In the genomic region with DNA sequence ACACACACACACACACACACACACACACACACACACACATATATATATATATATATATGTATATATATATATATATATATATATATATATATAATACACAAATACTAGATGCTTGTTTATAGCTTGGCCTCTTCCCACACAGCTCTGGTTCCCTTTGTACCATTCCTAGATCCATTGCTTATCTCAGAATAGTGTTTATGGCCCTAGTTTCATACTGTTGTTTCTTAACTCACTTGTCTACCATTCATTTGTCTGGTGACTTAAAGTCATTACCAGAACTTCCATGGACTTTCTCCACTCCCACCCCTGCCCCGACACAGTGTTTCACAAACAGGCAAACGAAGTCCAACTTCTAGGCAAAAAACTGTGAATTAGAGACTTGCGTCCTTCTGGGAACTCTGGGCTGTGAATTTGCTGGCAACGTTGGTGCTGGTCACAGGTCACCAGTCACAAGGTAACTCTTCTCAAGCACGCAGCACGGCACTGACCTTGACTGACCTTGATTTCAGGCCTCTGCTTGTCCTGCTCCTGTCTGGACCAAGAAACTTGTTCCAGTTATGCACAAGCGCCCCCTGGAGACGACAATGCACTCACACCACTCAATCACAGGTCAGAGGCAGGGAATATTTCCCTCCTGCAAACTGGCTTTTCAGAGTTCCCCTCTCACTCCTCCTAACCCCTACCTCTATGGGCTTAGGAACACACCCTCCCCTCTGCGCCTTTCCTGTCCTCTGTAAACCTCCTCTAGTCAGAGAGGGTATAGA, we compare ENCODE assay signal across 9 mouse cellular contexts. TPM values are rescaled to one million over a fixed set of nuclear protein-coding genes. Genes with fewer than 3 reads are reported as not detected.
DNase-seq lines count a peak whose midpoint lies in the region; ATAC-seq and TF ChIP-seq lines count a peak whose summit lies in the region.
"Had no signal": no experiment of that assay in that cellular context is flagged by ENCODE, and none has a peak within 500 bp of the region (broad histone marks: within the 10 kb centered on the region; RNA-seq: fewer than 3 reads in every experiment).

No protein-coding gene starts in this region.

- peak; percentile 89 for DNase-seq in ZHBTc4 (ENCODE audit: low read depth, low spot score)
- DNase-seq in cerebellum, postnatal 10 days, result peak; percentile 89 to 91
- DNase-seq in gastrocnemius, adult 2 months, result peak; percentile 71
- DNase-seq in hindbrain, postnatal 0 days (ENCODE audit: low spot score), result peak; percentile 69
- DNase-seq in layer of hippocampus, postnatal 36 days, result peak; percentile 44 to 59
- peak; percentile 53 to 70 for DNase-seq in right cerebral cortex, postnatal 10 days (ENCODE audit: low spot score in 2 of 2)

- H3K9ac ChIP-seq in hindbrain, postnatal 0 days (replicated peaks; ENCODE audit: low read length), result no peak overlapping the region

- H3K36me3 ChIP-seq in hindbrain, postnatal 0 days (ENCODE audit: insufficient read depth, low read length), result no peaks in the 10 kb centered on the region

- ATAC-seq in hindbrain, postnatal 0 days, result peak; percentile 67
- ATAC-seq in megakaryocyte, adult 5-6 weeks (ENCODE audit: poor library complexity, severe bottlenecking), result peak; percentile 94
- no peak for ATAC-seq in inflammation-experienced regulatory T-cells, adult 6 months

- H3K9me3 ChIP-seq in hindbrain, postnatal 0 days (ENCODE audit: low read length), result no peaks in the 10 kb centered on the region

- WGBS in hindbrain, postnatal 0 days, result 35% methylated on average over 9 of the region's 9 CpGs

- TF ChIP-seq CTCF in gastrocnemius, adult 2 months (IDR thresholded peaks at IDR 0.05), result peak; percentile 70
- TF ChIP-seq CTCF in hindbrain, postnatal 0 days (IDR thresholded peaks at IDR 0.05; ENCODE audit: low read depth), result peak; percentile 79

- H3K27me3 ChIP-seq in hindbrain, postnatal 0 days (ENCODE audit: insufficient read depth, low read length), result no peaks in the 10 kb centered on the region

- peak overlapping the region; percentile 31; the same call in 1 of the 2 replicates for H3K27ac ChIP-seq in gastrocnemius, adult 2 months
- H3K27ac ChIP-seq in hindbrain, postnatal 0 days, result no peak overlapping the region
- H3K27ac ChIP-seq: macrophage had no signal

- H3K4me3 ChIP-seq in gastrocnemius, adult 2 months, result no peak overlapping the region
- no peak overlapping the region for H3K4me3 ChIP-seq in hindbrain, postnatal 0 days (ENCODE audit: low read length)

- intact Hi-C loops in gastrocnemius, adult 2 months (cut with DNase I), result loop anchor here (1.0 kb wide), 1 partner anchor 69 kb away; no protein-coding TSS in a partner anchor

- no peak overlapping the region for H3K4me2 ChIP-seq in hindbrain, postnatal 0 days (ENCODE audit: low read depth, low read length)

- no peaks in the 10 kb centered on the region for H3K4me1 ChIP-seq in hindbrain, postnatal 0 days (ENCODE audit: insufficient read depth, low read length)

RNA-seq across cellular contexts. Expression of a gene that starts 3.1 kb away (rescaled TPM):
- total RNA-seq in gastrocnemius, adult 2 months (2021), result not detected
- total RNA-seq in hindbrain, postnatal 0 days (2014; rRNA removed), result 0.36 TPM in 1 of 2 replicates, not detected in the other
- polyA plus RNA-seq in hindbrain, postnatal 0 days (2015; fragmentation: Nextera tagmentation; extraction: Ambion mirVana), result 0.11 TPM in 1 of 2 replicates, not detected in the other
- under 1 TPM in 1 of 2 experiments, not detected in 1; 0.22 TPM for total RNA-seq in layer of hippocampus, postnatal 36 days (2021)
- not detected in 2 replicates for total RNA-seq in megakaryocyte, adult 5-6 weeks (2015)
- total RNA-seq in megakaryocyte, adult 5-6 weeks (2017), result 0.29 TPM in 1 of 2 replicates, not detected in the other
- not detected for polyA plus RNA-seq in inflammation-experienced regulatory T-cells, adult 6 months (2017; shearing (Covaris generic))

RNA-seq across cellular contexts. Expression of a gene that starts 21.6 kb away (rescaled TPM):
- total RNA-seq in gastrocnemius, adult 2 months (2021), result 1 to 10 TPM; 7.1 to 7.2 TPM
- 512 and 570 TPM in 2 replicates for total RNA-seq in hindbrain, postnatal 0 days (2014; rRNA removed)
- 306 and 307 TPM in 2 replicates for polyA plus RNA-seq in hindbrain, postnatal 0 days (2015; fragmentation: Nextera tagmentation; extraction: Ambion mirVana)
- total RNA-seq in layer of hippocampus, postnatal 36 days (2021), result 100 to 1,000 TPM; 352 to 385 TPM
- 1.6 and 1.9 TPM in 2 replicates for total RNA-seq in megakaryocyte, adult 5-6 weeks (2015)
- total RNA-seq in megakaryocyte, adult 5-6 weeks (2017), result 3.7 and 9.5 TPM in 2 replicates
- 10 to 100 TPM in 1 of 3 experiments, 1 to 10 TPM in 2; 2.9 to 10.5 (median 3.8) TPM for polyA plus RNA-seq in inflammation-experienced regulatory T-cells, adult 6 months (2017; shearing (Covaris generic))

RNA-seq across cellular contexts. Expression of a gene that starts 30.3 kb away (rescaled TPM):
- 10 to 100 TPM; 14.7 to 16.4 TPM for total RNA-seq in gastrocnemius, adult 2 months (2021)
- 169 and 174 TPM in 2 replicates for total RNA-seq in hindbrain, postnatal 0 days (2014; rRNA removed)
- 97.9 and 106 TPM in 2 replicates for polyA plus RNA-seq in hindbrain, postnatal 0 days (2015; fragmentation: Nextera tagmentation; extraction: Ambion mirVana)
- 100 to 1,000 TPM; 129 to 139 TPM for total RNA-seq in layer of hippocampus, postnatal 36 days (2021)
- 14.8 and 19.7 TPM in 2 replicates for total RNA-seq in megakaryocyte, adult 5-6 weeks (2015)
- 10.9 and 15.3 TPM in 2 replicates for total RNA-seq in megakaryocyte, adult 5-6 weeks (2017)
- 1 to 10 TPM in 2 of 3 experiments, under 1 TPM in 1; 0.70 to 5.4 (median 3.3) TPM for polyA plus RNA-seq in inflammation-experienced regulatory T-cells, adult 6 months (2017; shearing (Covaris generic))

RNA-seq across cellular contexts. Expression of a gene that starts 36.8 kb away (rescaled TPM):
- 10 to 100 TPM; 53.3 to 64.0 TPM for total RNA-seq in gastrocnemius, adult 2 months (2021)
- 49.6 and 63.9 TPM in 2 replicates for total RNA-seq in hindbrain, postnatal 0 days (2014; rRNA removed)
- 179 and 181 TPM in 2 replicates for polyA plus RNA-seq in hindbrain, postnatal 0 days (2015; fragmentation: Nextera tagmentation; extraction: Ambion mirVana)
- total RNA-seq in layer of hippocampus, postnatal 36 days (2021), result 10 to 100 TPM; 67.3 to 67.7 TPM
- total RNA-seq in megakaryocyte, adult 5-6 weeks (2015), result 77.3 and 105 TPM in 2 replicates
- 85.4 and 91.6 TPM in 2 replicates for total RNA-seq in megakaryocyte, adult 5-6 weeks (2017)
- polyA plus RNA-seq in inflammation-experienced regulatory T-cells, adult 6 months (2017; shearing (Covaris generic)), result 100 to 1,000 TPM; 193 to 230 (median 222) TPM

RNA-seq across cellular contexts. Expression of a gene that starts 37.2 kb away (rescaled TPM):
- 10 to 100 TPM in 1 of 2 experiments, 1 to 10 TPM in 1; 8.8 to 10.5 TPM for total RNA-seq in gastrocnemius, adult 2 months (2021)
- total RNA-seq in hindbrain, postnatal 0 days (2014; rRNA removed), result 67.5 and 103 TPM in 2 replicates
- 82.5 and 82.8 TPM in 2 replicates for polyA plus RNA-seq in hindbrain, postnatal 0 days (2015; fragmentation: Nextera tagmentation; extraction: Ambion mirVana)
- total RNA-seq in layer of hippocampus, postnatal 36 days (2021), result 100 to 1,000 TPM in 1 of 2 experiments, 10 to 100 TPM in 1; 96.9 to 108 TPM
- 6.9 and 12.0 TPM in 2 replicates for total RNA-seq in megakaryocyte, adult 5-6 weeks (2015)
- 24.6 and 24.8 TPM in 2 replicates for total RNA-seq in megakaryocyte, adult 5-6 weeks (2017)
- polyA plus RNA-seq in inflammation-experienced regulatory T-cells, adult 6 months (2017; shearing (Covaris generic)), result 10 to 100 TPM; 10.3 to 12.8 (median 12.2) TPM

Comparison
In these comparisons a context has a peak if more than half of its experiments do, and no peak if none do; other contexts are left out.
1. RNA of a gene that starts 21.6 kb away (total RNA-seq): 512 to 570 TPM in hindbrain, postnatal 0 days and 352 to 385 TPM in layer of hippocampus, postnatal 36 days; 1.6 to 9.5 TPM in megakaryocyte, adult 5-6 weeks and 7.1 to 7.2 TPM in gastrocnemius, adult 2 months; every median in the first group is over 10 times any median in the second.
2. Peak in every context shown above with its lines, with median percentiles within 50 percentile points of each other: DNase-seq.